Mouse (Mus musculus) hindbrain, embryonic 10.5 days (tissue): ENCODE results near the gene Gmnn. TPM values are rescaled to one million over a fixed set of nuclear protein-coding genes. Genes with fewer than 3 reads are reported as not detected.
A peak's percentile ranks its signal among the peaks of the same experiment; 100 is the strongest.
"Not testable (repeated sequence)": the region's sequence is repeated elsewhere in the genome, so short reads cannot be mapped to it uniquely, and the experiment has no call there.

Experiments used
- DNase-seq: peaks from one replicate; pipeline ENCODE4 v3.0.0-alpha.2; 2017; ENCODE audit warnings: low spot score
- H3K27ac ChIP-seq: fragments of 300-500 bp; sonication (generic); 2 replicates; pipeline ENCODE4 v1.5.1; 2016; ENCODE audit warnings: mild to moderate bottlenecking, moderate library complexity
- H3K27me3 ChIP-seq: fragments of 300-500 bp; sonication (generic); 2 replicates; pipeline ENCODE4 v1.6.1; 2016; ENCODE audit warnings: mild to moderate bottlenecking; ENCODE audit not compliant: poor library complexity, insufficient read depth, severe bottlenecking
- H3K36me3 ChIP-seq: fragments of 300-500 bp; sonication (generic); 2 replicates; pipeline ENCODE4 v1.6.1; 2016; ENCODE audit warnings: mild to moderate bottlenecking, moderate library complexity
- H3K4me1 ChIP-seq: fragments of 300-500 bp; sonication (generic); replicated peaks from 2 replicates; pipeline ENCODE4 v1.6.1; 2016; ENCODE audit warnings: mild to moderate bottlenecking
- H3K4me3 ChIP-seq: fragments of 300-500 bp; sonication (generic); 2 replicates; pipeline ENCODE4 v1.5.1; 2016; ENCODE audit warnings: mild to moderate bottlenecking, moderate library complexity
- H3K9me3 ChIP-seq: fragments of 300-500 bp; sonication (generic); 2 replicates; pipeline ENCODE4 v1.6.1; 2016; ENCODE audit warnings: mild to moderate bottlenecking, moderate library complexity
- WGBS: fragments of 180-500 bp; shearing (Covaris S2); methylation state at CpG from one replicate; pipeline ENCODE4 v1.1.7; 2016; 5-methylcytosine and 5-hydroxymethylcytosine counted together
- polyA plus RNA-seq: library from polyadenylated mRNA; unstranded; fragments of >200 nt; fragmentation: Nextera tagmentation; extraction: Ambion mirVana; gene quantifications from 2 replicates; pipeline ENCODE4 v1.2.1, GENCODE M21; 2016

Gene Gmnn
- polyA plus RNA-seq, 1 experiment from 2014 or later: 134 TPM

DNA sequence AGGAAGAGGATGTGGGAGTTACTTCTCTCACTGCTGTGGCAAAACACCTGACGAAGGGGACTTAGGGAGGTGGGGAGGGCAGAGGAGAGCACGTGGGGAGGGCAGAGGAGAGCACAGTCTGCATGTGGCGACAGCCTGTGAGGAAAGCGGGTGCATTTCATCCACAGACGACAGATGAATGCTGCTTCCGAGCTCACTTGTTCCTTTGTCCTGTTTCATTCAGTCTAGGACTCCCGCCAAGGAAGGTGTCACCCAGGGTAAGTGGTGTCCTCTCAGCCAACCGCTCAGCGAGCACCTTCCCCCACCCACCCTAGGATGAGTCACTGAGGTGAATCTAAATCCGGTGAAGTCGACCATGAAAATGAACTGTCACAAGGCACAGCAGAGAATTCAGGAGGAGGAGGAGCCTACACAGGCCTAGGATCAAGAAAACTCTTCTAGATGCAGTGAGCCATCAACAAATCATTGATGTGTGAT, 24.3 kb upstream of the Gmnn start:
- no peaks in the 10 kb centered on the region for H3K9me3 ChIP-seq
- H3K27ac ChIP-seq: no peak overlapping the region
- WGBS: 49% methylated on average over 11 of the region's 11 CpGs
- H3K4me3 ChIP-seq: no peak overlapping the region
- no peak for DNase-seq
- H3K27me3 ChIP-seq: no peaks in the 10 kb centered on the region
- H3K4me1 ChIP-seq: 0 out of 2 replicates have a peak, but pooled peaks cover 5% of the 10 kb centered on the region
- no peaks in the 10 kb centered on the region for H3K36me3 ChIP-seq

GRCm38 (mm10) chr13:24781916-24782315, 20.2 kb upstream of the Gmnn start:
- Histone ChIP-seq H3K9me3 (no peaks in the 10 kb centered on the region), H3K4me1 (0 out of 2 replicates have a peak, but pooled peaks cover 5% of the 10 kb centered on the region), H3K36me3 (no peaks in the 10 kb centered on the region), H3K27ac (no peak overlapping the region), H3K4me3 (no peak overlapping the region), H3K27me3 (no peaks in the 10 kb centered on the region)
- whole genome bisulfite sequencing: 90% methylated on average over 5 of the region's 5 CpGs
- DNase-seq: no peak

DNA sequence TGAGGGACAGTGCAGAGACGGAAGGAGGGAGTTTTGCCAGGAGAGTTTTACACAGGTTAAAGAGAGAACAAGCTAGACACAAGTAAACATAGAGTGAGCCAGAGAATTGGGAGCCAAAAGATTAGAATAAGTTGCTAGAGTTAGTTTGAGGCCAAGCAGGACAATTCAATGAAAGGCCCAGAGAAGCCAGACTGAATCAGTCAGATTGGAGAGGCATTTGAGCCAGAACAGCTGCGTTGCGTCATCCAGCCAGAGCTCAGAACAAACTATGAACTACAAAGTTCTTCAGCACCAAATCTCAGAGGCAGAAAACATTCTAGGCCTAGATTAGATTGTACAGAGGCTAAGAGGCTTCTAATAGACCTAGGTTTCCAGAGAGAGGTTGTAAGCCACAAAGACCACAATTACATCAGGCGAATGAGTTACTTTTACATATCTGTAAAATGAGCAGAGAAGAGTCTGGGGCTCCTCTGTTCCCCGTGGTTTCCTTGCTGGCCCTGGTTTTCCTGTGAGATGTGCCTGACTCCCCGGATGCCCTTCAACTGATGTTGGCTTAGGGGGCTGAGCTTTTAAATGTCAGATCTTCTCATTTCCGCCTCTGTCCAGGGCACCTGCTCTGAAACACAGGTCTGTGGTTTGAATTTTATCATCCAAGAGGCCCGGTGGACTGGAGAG, 17.1 kb upstream of the Gmnn start:
- Histone ChIP-seq H3K4me1 (no peaks in the 10 kb centered on the region), H3K27me3 (no peaks in the 10 kb centered on the region), H3K27ac (no peak overlapping the region), H3K4me3 (no peak overlapping the region), H3K9me3 (no peaks in the 10 kb centered on the region), H3K36me3 (no peaks in the 10 kb centered on the region)
- 87% methylated on average over 8 of the region's 8 CpGs for WGBS
- DNase-seq: no peak

DNA sequence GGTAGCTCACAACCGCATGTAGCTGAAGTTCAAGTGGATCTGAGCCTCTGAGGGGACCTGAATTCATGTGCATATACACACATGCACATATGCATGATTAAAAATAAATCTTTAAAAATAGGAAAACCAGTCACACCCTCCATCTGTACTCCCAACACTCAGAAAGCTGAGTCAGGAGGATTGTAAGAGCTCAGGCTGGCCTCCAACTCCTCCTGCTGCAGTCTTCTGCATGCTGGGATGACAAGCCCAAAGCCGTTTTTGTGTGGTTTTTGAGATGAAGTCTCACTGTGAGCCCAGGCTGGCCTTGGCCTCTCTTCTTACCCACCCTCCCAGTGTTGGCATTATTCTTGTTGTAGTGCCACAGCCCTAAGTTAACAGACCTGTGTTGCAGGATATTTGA, 16.3 kb upstream of the Gmnn start:
- H3K4me1 ChIP-seq: no peaks in the 10 kb centered on the region
- H3K9me3 ChIP-seq: no peaks in the 10 kb centered on the region
- no peaks in the 10 kb centered on the region for H3K36me3 ChIP-seq
- H3K27me3 ChIP-seq: no peaks in the 10 kb centered on the region
- no peak overlapping the region for H3K27ac ChIP-seq
- 79% methylated on average over 2 of the region's 2 CpGs for WGBS
- no peak for DNase-seq
- no peak overlapping the region for H3K4me3 ChIP-seq

- Histone ChIP-seq H3K27me3 (no peaks in the 10 kb centered on the region), H3K9me3 (no peaks in the 10 kb centered on the region), H3K27ac (no peak overlapping the region), H3K4me1 (no peaks in the 10 kb centered on the region), H3K4me3 (no peak overlapping the region), H3K36me3 (no peaks in the 10 kb centered on the region)
- DNase-seq: peak; percentile 37
- WGBS: 51% methylated on average over 7 of the region's 7 CpGs
Observed at GRCm38 (mm10) chr13:24776146-24776844, 14.6 kb upstream of the Gmnn start.

GRCm38 (mm10) chr13:24771482-24771881, 9.8 kb upstream of the Gmnn start:
- WGBS: 95% methylated on average over 10 of the region's 10 CpGs
- H3K27ac ChIP-seq, H3K4me1 ChIP-seq, H3K4me3 ChIP-seq, H3K9me3 ChIP-seq, DNase-seq, H3K36me3 ChIP-seq, H3K27me3 ChIP-seq: not testable (repeated sequence)

- 82% methylated on average over 4 of the region's 4 CpGs for WGBS
- not testable (repeated sequence) for H3K27me3 ChIP-seq, DNase-seq, H3K4me3 ChIP-seq, H3K4me1 ChIP-seq, H3K27ac ChIP-seq, H3K9me3 ChIP-seq, H3K36me3 ChIP-seq
Observed at GRCm38 (mm10) chr13:24767809-24768208, 6.1 kb upstream of the Gmnn start.

GRCm38 (mm10) chr13:24762254-24762653, 531 bp upstream of the Gmnn start:
- Histone ChIP-seq H3K9me3 (no peaks in the 10 kb centered on the region), H3K4me3 (peak overlapping the region; percentile 84), H3K36me3 (peaks cover 27% of the 10 kb centered on the region), H3K27me3 (no peaks in the 10 kb centered on the region), H3K27ac (peak overlapping the region; percentile 98), H3K4me1 (peaks cover 20% of the 10 kb centered on the region)
- 46% methylated on average over 4 of the region's 4 CpGs for WGBS
- no peak for DNase-seq

GRCm38 (mm10) chr13:24761083-24761402, 680 bp downstream of the Gmnn start:
- DNase-seq: no peak
- no peaks in the 10 kb centered on the region for H3K9me3 ChIP-seq
- WGBS: 7% methylated on average over 10 of the region's 10 CpGs
- peak overlapping the region; percentile 98 for H3K27ac ChIP-seq
- H3K36me3 ChIP-seq: peaks cover 39% of the 10 kb centered on the region
- H3K4me1 ChIP-seq: peaks cover 20% of the 10 kb centered on the region
- no peaks in the 10 kb centered on the region for H3K27me3 ChIP-seq
- peak overlapping the region; percentile 84 for H3K4me3 ChIP-seq

DNA sequence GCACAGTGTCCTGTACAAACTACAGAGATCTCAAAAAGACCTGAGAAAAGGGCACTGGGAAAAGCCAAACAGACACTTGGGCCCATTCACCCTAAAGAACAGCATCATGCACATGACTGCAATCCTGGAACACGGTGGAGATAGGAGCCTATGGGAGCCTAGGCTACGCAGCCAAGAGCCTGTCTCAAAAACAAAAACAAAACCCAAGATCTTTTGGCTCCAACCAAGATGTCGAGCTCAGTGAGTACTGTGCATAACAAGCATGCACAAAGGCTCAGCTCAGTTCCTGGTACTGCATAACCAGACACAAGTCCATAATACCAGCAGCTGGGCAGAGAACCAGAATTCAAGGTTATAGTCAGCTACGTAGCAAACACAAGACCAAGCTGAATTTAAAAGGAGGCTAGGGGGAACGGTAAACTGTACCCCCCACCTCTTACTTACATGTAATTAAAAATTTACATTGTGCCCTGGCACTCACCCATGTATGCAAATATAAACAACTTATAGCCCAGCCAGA, 1.3 kb downstream of the Gmnn start:
- Histone ChIP-seq H3K4me3 (peak overlapping the region; percentile 84), H3K27me3 (no peaks in the 10 kb centered on the region), H3K4me1 (peaks cover 20% of the 10 kb centered on the region), H3K36me3 (peaks cover 46% of the 10 kb centered on the region), H3K9me3 (no peaks in the 10 kb centered on the region), H3K27ac (peak overlapping the region; percentile 98)
- WGBS: 82% methylated on average over 5 of the region's 5 CpGs
- no peak for DNase-seq

- Histone ChIP-seq H3K27me3 (no peaks in the 10 kb centered on the region), H3K4me1 (peaks cover 20% of the 10 kb centered on the region), H3K4me3 (no peak overlapping the region), H3K36me3 (peaks cover 55% of the 10 kb centered on the region), H3K27ac (no peak overlapping the region), H3K9me3 (no peaks in the 10 kb centered on the region)
- 93% methylated on average over 10 of the region's 10 CpGs for WGBS
- no peak for DNase-seq
Observed at GRCm38 (mm10) chr13:24759451-24759850, 2.3 kb downstream of the Gmnn start.

GRCm38 (mm10) chr13:24757820-24758564, 3.7 kb downstream of the Gmnn start:
- WGBS: 89% methylated on average over 12 of the region's 12 CpGs

DNA sequence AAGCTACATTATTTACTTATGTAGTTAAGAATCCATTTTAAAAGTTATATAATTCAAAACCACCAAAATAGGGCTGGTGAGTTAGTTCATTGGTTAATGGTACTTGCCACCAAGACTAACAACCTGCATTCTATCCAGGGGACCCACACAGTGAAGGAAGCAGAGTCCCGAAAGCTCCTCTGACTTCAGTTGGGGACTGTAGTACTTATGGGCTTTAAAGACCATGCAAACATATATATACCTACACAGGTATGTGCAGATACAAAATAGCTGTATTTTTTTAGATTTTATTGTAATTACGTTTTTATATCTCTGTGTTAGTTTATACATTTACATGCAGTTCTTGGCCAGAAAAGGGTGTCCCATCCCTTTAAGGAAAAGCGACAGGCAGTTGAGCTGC, 5.0 kb downstream of the Gmnn start:
- no peaks in the 10 kb centered on the region for H3K9me3 ChIP-seq
- peaks cover 12% of the 10 kb centered on the region for H3K4me1 ChIP-seq
- peaks cover 81% of the 10 kb centered on the region for H3K36me3 ChIP-seq
- WGBS: 94% methylated on average over 3 of the region's 3 CpGs
- no peak overlapping the region for H3K4me3 ChIP-seq
- no peak overlapping the region for H3K27ac ChIP-seq
- no peaks in the 10 kb centered on the region for H3K27me3 ChIP-seq
- no peak for DNase-seq

More at GRCm38 (mm10) chr13:24757820-24758564, 3.7 kb downstream of the Gmnn start:
- Histone ChIP-seq H3K36me3 (peaks cover 69% of the 10 kb centered on the region), H3K27ac (no peak overlapping the region), H3K4me1 (peaks cover 20% of the 10 kb centered on the region), H3K9me3 (no peaks in the 10 kb centered on the region), H3K4me3 (no peak overlapping the region), H3K27me3 (no peaks in the 10 kb centered on the region)
- no peak for DNase-seq
